45 mouse cellular contexts compared by ENCODE assay signal in genomic region chr3:98733724-98734123, GRCm38 (mm10). TPM values are rescaled to one million over a fixed set of nuclear protein-coding genes. Genes with fewer than 3 reads are reported as not detected.
"Had no signal": no experiment of that assay in that cellular context is flagged by ENCODE, and none has a peak within 500 bp of the region (broad histone marks: within the 10 kb centered on the region; RNA-seq: fewer than 3 reads in every experiment).

No protein-coding gene starts in this region.

- H3K27ac ChIP-seq: limb, embryonic 10.5 days; limb, embryonic 12.5 days; limb, embryonic 13.5 days; limb, embryonic 15.5 days; liver, embryonic 12.5 days; liver, embryonic 13.5 days; liver, embryonic 14.5 days; liver, embryonic 15.5 days; lung, embryonic 15.5 days; macrophage; midbrain, embryonic 10.5 days; midbrain, embryonic 12.5 days; midbrain, embryonic 13.5 days; midbrain, embryonic 15.5 days; neural tube, embryonic 12.5 days; neural tube, embryonic 13.5 days had no signal

- H3K36me3 ChIP-seq: limb, embryonic 10.5 days; limb, embryonic 12.5 days; limb, embryonic 13.5 days; limb, embryonic 15.5 days; liver, embryonic 12.5 days; liver, embryonic 13.5 days; liver, embryonic 15.5 days; lung, embryonic 15.5 days; midbrain, embryonic 10.5 days; midbrain, embryonic 12.5 days; midbrain, embryonic 13.5 days; midbrain, embryonic 15.5 days; neural tube, embryonic 12.5 days; neural tube, embryonic 13.5 days had no signal

- H3K27me3 ChIP-seq: limb, embryonic 12.5 days; limb, embryonic 13.5 days; limb, embryonic 15.5 days; liver, embryonic 12.5 days; liver, embryonic 13.5 days; liver, embryonic 15.5 days; lung, embryonic 15.5 days; megakaryocyte, embryonic 14.5 days; midbrain, embryonic 12.5 days; midbrain, embryonic 13.5 days; midbrain, embryonic 15.5 days; neural tube, embryonic 12.5 days; neural tube, embryonic 13.5 days had no signal

- H3K4me2 ChIP-seq: limb, embryonic 12.5 days; limb, embryonic 13.5 days; limb, embryonic 15.5 days; liver, embryonic 11.5 days; liver, embryonic 12.5 days; liver, embryonic 13.5 days; liver, embryonic 15.5 days; lung, embryonic 14.5 days; lung, embryonic 15.5 days; midbrain, embryonic 11.5 days; midbrain, embryonic 12.5 days; midbrain, embryonic 13.5 days; midbrain, embryonic 15.5 days; neural tube, embryonic 12.5 days; neural tube, embryonic 13.5 days had no signal

- ATAC-seq: liver, embryonic 12.5 days; liver, postnatal 0 days; lung, postnatal 0 days; midbrain, embryonic 13.5 days; midbrain, embryonic 15.5 days; midbrain, embryonic 16.5 days had no signal

- H3K9ac ChIP-seq: limb, embryonic 12.5 days; limb, embryonic 13.5 days; limb, embryonic 15.5 days; liver, embryonic 12.5 days; liver, embryonic 13.5 days; liver, embryonic 14.5 days; liver, embryonic 15.5 days; liver, postnatal 0 days; lung, embryonic 14.5 days; lung, embryonic 15.5 days; midbrain, embryonic 12.5 days; midbrain, embryonic 13.5 days; midbrain, embryonic 15.5 days; neural tube, embryonic 12.5 days; neural tube, embryonic 13.5 days had no signal

- DNase-seq: left cerebral cortex, postnatal 4 days; liver, embryonic 13.5 days; liver, postnatal 0 days; lung, adult 18-20 months; lung, adult 2 months; lung, embryonic 14.5 days; lung, postnatal 10 days; lung, postnatal 14 days; lung, postnatal 36 days; lung, postnatal 4 days; midbrain, embryonic 14.5 days had no signal

- H3K9me3 ChIP-seq: limb, embryonic 10.5 days; limb, embryonic 12.5 days; limb, embryonic 13.5 days; limb, embryonic 15.5 days; liver, embryonic 12.5 days; liver, embryonic 15.5 days; lung, embryonic 15.5 days; midbrain, embryonic 10.5 days; midbrain, embryonic 12.5 days; midbrain, embryonic 13.5 days; midbrain, embryonic 15.5 days; neural tube, embryonic 12.5 days; neural tube, embryonic 13.5 days had no signal

- H3K4me3 ChIP-seq: limb, embryonic 10.5 days; limb, embryonic 12.5 days; limb, embryonic 13.5 days; limb, embryonic 15.5 days; liver, embryonic 12.5 days; liver, embryonic 13.5 days; liver, embryonic 15.5 days; lung, embryonic 15.5 days; megakaryocyte, embryonic 14.5 days; midbrain, embryonic 10.5 days; midbrain, embryonic 12.5 days; midbrain, embryonic 13.5 days; midbrain, embryonic 15.5 days; myocyte; neural tube, embryonic 12.5 days; neural tube, embryonic 13.5 days had no signal

- H3K4me1 ChIP-seq: limb, embryonic 10.5 days; limb, embryonic 12.5 days; limb, embryonic 13.5 days; limb, embryonic 15.5 days; liver, embryonic 12.5 days; liver, embryonic 13.5 days; liver, embryonic 15.5 days; lung, embryonic 15.5 days; megakaryocyte, embryonic 14.5 days; midbrain, embryonic 10.5 days; midbrain, embryonic 12.5 days; midbrain, embryonic 13.5 days; midbrain, embryonic 15.5 days; neural tube, embryonic 12.5 days; neural tube, embryonic 13.5 days had no signal

RNA-seq across cellular contexts. Expression of gene Hsd3b2, which starts 9.4 kb away (rescaled TPM):
- total RNA-seq: left cerebral cortex, postnatal 14 days; megakaryocyte progenitor cell, adult 5-6 weeks; megakaryocyte, adult 5-6 weeks; megakaryocyte-erythroid progenitor cell, adult 5-6 weeks; midbrain, postnatal 0 days; monocyte, adult 5-6 weeks had no signal
- polyA plus RNA-seq: limb, embryonic 10.5 days; limb, embryonic 12.5 days; limb, embryonic 13.5 days; limb, embryonic 14.5 days; limb, embryonic 15.5 days; liver, embryonic 11.5 days; liver, embryonic 12.5 days; liver, embryonic 13.5 days; lung, adult 2 months; lung, embryonic 14.5 days; lung, embryonic 16.5 days; lung, postnatal 0 days; macrophage; midbrain, embryonic 10.5 days; midbrain, embryonic 11.5 days; midbrain, embryonic 12.5 days; midbrain, embryonic 13.5 days; midbrain, embryonic 14.5 days; midbrain, embryonic 16.5 days; midbrain, postnatal 0 days; myocyte; neural tube, embryonic 11.5 days; neural tube, embryonic 12.5 days; neural tube, embryonic 13.5 days had no signal

RNA-seq across cellular contexts. Expression of gene Hsd3b3, which starts 29.2 kb away (rescaled TPM):
- total RNA-seq: left cerebral cortex, postnatal 10 days; left cerebral cortex, postnatal 14 days; left cerebral cortex, postnatal 25 days; left cerebral cortex, postnatal 36 days; left cerebral cortex, postnatal 4 days; megakaryocyte progenitor cell, adult 5-6 weeks; megakaryocyte, adult 5-6 weeks; megakaryocyte-erythroid progenitor cell, adult 5-6 weeks; midbrain, postnatal 0 days; monocyte, adult 5-6 weeks had no signal
- polyA plus RNA-seq: limb, embryonic 10.5 days; limb, embryonic 11.5 days; limb, embryonic 12.5 days; limb, embryonic 13.5 days; limb, embryonic 15.5 days; liver, embryonic 11.5 days; lung, embryonic 14.5 days; lung, embryonic 15.5 days; lung, embryonic 16.5 days; lung, postnatal 0 days; macrophage; myocyte; neural tube, embryonic 11.5 days had no signal
